Mouse (Mus musculus) adrenal gland, adult 18-20 months (tissue): ENCODE data around the gene Sumo1. TPM values are rescaled to one million over a fixed set of nuclear protein-coding genes. Genes with fewer than 3 reads are reported as not detected.
A peak's percentile ranks its signal among the peaks of the same experiment; 100 is the strongest.
"Not testable (repeated sequence)": the region's sequence is repeated elsewhere in the genome, so short reads cannot be mapped to it uniquely, and the experiment has no call there.

Experiments used
- DNase-seq, 2 experiments: peaks; one replicate each; pipeline ENCODE4 v3.0.0; 2021 to 2022; ENCODE audit warnings: low spot score in 2 of 2
- long read RNA-seq, 2 experiments: library from polyadenylated mRNA; stranded (forward); transcript quantifications; one replicate each; pipeline ENCODE4 v2.0.0; 2021
- total RNA-seq, 2 experiments: library from RNA; stranded (reverse); gene quantifications; 1 replicate in 1 of 2; 2 replicates in 1 of 2; pipeline ENCODE4 v1.2.3; 2021

Gene Sumo1
- 100 to 1,000 TPM; 114 to 143 TPM for total RNA-seq
- long read RNA-seq, experiment 1, transcript Sumo1-201 (5 exons, 1,215 nt): major isoform, 49 of 57 reads
- long read RNA-seq, experiment 1, partial matches to known transcripts: 3 of 57 reads
- long read RNA-seq, experiment 1, other reads (novel, unspliced or antisense): 5 of 57 reads
- long read RNA-seq, experiment 2, transcript Sumo1-201 (5 exons, 1,215 nt): major isoform, 258 of 288 reads
- long read RNA-seq, experiment 2, partial matches to known transcripts: 2 of 288 reads
- long read RNA-seq, experiment 2, other reads (novel, unspliced or antisense): 28 of 288 reads

GRCm38 (mm10) chr1:59670641-59671168, at the start of gene Sumo1:
Sumo1 (minus strand) TSS chr1:59670834.
- peak; percentile 80 to 83 for DNase-seq

GRCm38 (mm10) chr1:59719900-59720299, 49.3 kb upstream of the Sumo1 start:
- DNase-seq: no peak

GRCm38 (mm10) chr1:59701766-59702165, 31.1 kb upstream of the Sumo1 start:
- DNase-seq: no peak

- no peak for DNase-seq
Measured at GRCm38 (mm10) chr1:59698207-59698606, 27.6 kb upstream of the Sumo1 start.

GRCm38 (mm10) chr1:59697751-59698150, 27.1 kb upstream of the Sumo1 start:
- DNase-seq: no peak

- DNase-seq: no peak
Measured at GRCm38 (mm10) chr1:59690467-59690866, 19.8 kb upstream of the Sumo1 start.

GRCm38 (mm10) chr1:59687493-59687892, 16.9 kb upstream of the Sumo1 start:
- no peak for DNase-seq

GRCm38 (mm10) chr1:59684819-59685755, 14.5 kb upstream of the Sumo1 start, which contains the start of gene Nop58:
Nop58 (plus strand) TSS chr1:59684971.
- peak; percentile 69 to 73 for DNase-seq

GRCm38 (mm10) chr1:59683926-59684818, 13.5 kb upstream of the Sumo1 start:
- peak; percentile 25 to 38 for DNase-seq

- DNase-seq: no peak
Measured at GRCm38 (mm10) chr1:59673661-59674060, 3.0 kb upstream of the Sumo1 start.

- DNase-seq: peak; percentile 35 to 52
Measured at GRCm38 (mm10) chr1:59669962-59670630, 538 bp downstream of the Sumo1 start.

- DNase-seq: no peak
Measured at GRCm38 (mm10) chr1:59668871-59669270, 1.8 kb downstream of the Sumo1 start.

GRCm38 (mm10) chr1:59663456-59664135, 7.0 kb downstream of the Sumo1 start:
- no peak for DNase-seq

GRCm38 (mm10) chr1:59656244-59657171, 14.1 kb downstream of the Sumo1 start:
- DNase-seq: no peak

GRCm38 (mm10) chr1:59653243-59653911, 17.3 kb downstream of the Sumo1 start:
- no peak for DNase-seq

- DNase-seq: no peak
Measured at GRCm38 (mm10) chr1:59651201-59651819, 19.3 kb downstream of the Sumo1 start.

GRCm38 (mm10) chr1:59646502-59646901, 24.1 kb downstream of the Sumo1 start:
- not testable (repeated sequence) for DNase-seq
